In genomic region chr11:97556569-97557408, GRCm38 (mm10) we compare ENCODE assay signal across 1 mouse cellular context.
A peak's percentile ranks its signal among the peaks of the same experiment; 100 is the strongest.
TF ChIP-seq lines count a peak whose summit lies in the region.

No protein-coding gene starts in this region.

TF ChIP-seq in MEL, 35 proteins besides CTCF, POLR2A, EP300 and RAD21 (continued from another document):
- TF ChIP-seq MXI1 (IDR thresholded peaks at IDR 0.05; ENCODE audit: low read depth, low read length) (no peak), ZKSCAN1 (IDR thresholded peaks at IDR 0.05; ENCODE audit: low read depth, low read length) (0 out of 2 replicates have a peak, but pooled peaks have one; percentile 38), ETS1 (IDR thresholded peaks at IDR 0.05; ENCODE audit: low read depth, low read length) (no peak)
